Mouse (Mus musculus) gastrocnemius, postnatal 14 days (tissue): ENCODE measurements around the gene Sav1. TPM values are rescaled to one million over a fixed set of nuclear protein-coding genes. Genes with fewer than 3 reads are reported as not detected.
A peak's percentile ranks its signal among the peaks of the same experiment; 100 is the strongest.

Experiments used
- DNase-seq: peaks from one replicate; pipeline ENCODE4 v3.0.0; 2021; ENCODE audit warnings: mixed read lengths
- intact Hi-C: fragments of 180-260 bp; cut with DNase I; formaldehyde crosslinking; loops from one replicate; pipeline ENCODE4 v1.15.1; 2025; ENCODE audit warnings: low total_unique reads
- long read RNA-seq, 2 experiments: library from polyadenylated mRNA; stranded (forward); transcript quantifications; one replicate each; pipeline ENCODE4 v2.0.0; 2021
- total RNA-seq, 2 experiments: library from RNA; stranded (reverse); gene quantifications; 2 replicates each; pipeline ENCODE4 v1.2.3; 2021

The Sav1 gene
- total RNA-seq = 10 to 100 TPM; 27.9 to 31.0 TPM
- long read RNA-seq, experiment 1, transcript Sav1-201 (5 exons, 2,524 nt) = major isoform, 13 of 15 reads
- long read RNA-seq, experiment 1, partial matches to known transcripts = 0 of 15 reads
- long read RNA-seq, experiment 1, other reads (novel, unspliced or antisense) = 2 of 15 reads
- long read RNA-seq, experiment 2, transcript Sav1-201 (5 exons, 2,524 nt) = major isoform, 20 of 24 reads
- long read RNA-seq, experiment 2, partial matches to known transcripts = 0 of 24 reads
- long read RNA-seq, experiment 2, other reads (novel, unspliced or antisense) = 4 of 24 reads

- intact Hi-C loops = no loop called here
- peak; percentile 92 for DNase-seq
Observed at GRCm38 (mm10) chr12:69986786-69987497, at the start of gene Sav1. Gene Sav1 (minus strand): TSS chr12:69987002.

DNA sequence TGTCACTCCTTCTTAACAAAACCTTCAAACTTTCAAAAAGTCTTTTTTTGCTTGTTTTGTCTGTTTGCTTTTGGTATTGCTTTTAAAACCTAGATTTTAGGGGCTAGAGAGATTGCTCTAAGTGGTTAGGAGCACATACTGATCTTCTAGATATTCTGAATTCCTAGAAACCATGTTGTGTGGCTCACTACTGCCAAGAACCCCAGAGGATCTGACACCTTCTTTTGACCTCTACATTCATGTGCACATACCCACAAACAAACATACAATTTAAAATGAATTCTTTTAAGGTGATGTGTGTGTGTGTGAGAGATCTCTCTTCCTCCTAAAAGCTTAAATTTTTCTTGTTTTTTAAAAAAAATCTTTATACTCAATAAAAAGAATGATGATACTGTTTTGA, 39.4 kb upstream of the Sav1 start:
- no peak for DNase-seq
- intact Hi-C loops = no loop called here

- DNase-seq = no peak
- intact Hi-C loops = no loop called here
Observed at GRCm38 (mm10) chr12:70025431-70025830, 38.6 kb upstream of the Sav1 start.

DNA sequence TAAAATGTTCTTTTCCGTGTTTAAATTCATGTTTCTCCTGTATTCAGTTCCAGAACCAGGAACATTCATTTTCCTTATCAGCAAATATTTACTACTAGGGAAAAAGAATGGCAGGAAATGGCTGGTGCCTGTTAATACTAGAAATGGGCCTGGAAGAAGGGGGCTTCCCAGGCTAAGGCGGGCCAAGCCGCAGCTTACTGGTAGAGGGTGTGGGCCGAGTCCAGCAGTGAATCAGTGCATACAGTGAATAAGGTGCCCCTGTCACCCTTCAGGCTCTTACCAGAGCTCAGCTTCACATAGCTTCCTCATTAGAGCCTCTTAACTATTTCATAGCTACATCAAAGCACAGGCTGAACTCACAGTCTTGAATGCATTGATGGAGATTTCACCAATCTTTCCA, 36.8 kb upstream of the Sav1 start:
- DNase-seq = no peak
- intact Hi-C loops = no loop called here

DNA sequence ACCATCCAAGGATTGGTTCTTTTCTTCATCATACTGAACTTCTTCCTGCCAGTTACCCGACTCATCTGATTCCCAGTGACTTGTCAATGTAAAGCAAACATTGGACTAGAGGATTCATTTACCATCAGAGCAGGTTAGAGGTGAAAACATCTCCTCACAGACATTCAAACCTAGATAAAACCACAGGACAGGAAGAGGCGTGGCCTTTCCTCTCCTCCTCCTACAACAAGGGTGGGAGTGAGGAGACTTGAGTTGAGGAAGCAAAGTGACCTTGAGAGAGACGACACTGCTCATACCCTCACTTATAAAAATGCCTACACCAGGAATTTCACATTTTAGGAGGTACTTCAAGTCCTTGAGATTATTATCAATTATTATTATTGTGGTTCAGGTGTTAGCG, 31.4 kb upstream of the Sav1 start:
- intact Hi-C loops = no loop called here

DNA sequence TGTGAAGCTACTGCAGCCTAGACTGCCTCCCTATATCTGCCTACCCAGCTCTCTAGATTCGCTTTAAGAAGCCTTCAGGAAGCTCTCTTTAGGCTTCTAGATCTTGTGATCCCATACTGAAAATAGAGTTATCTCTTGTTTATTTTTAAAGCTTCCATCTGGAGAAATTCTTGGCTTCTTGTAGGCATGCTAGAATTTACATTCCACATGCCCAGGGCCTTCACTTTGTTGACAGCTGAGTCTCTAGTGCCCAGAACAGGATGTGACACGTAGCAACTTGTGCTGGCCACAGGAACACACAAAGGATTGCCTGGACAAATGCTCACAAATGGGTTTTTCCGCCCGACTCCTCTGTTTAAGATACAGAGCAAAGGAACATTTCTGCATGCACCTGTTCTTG, 29.1 kb upstream of the Sav1 start:
- intact Hi-C loops = no loop called here
- no peak for DNase-seq

More for the DNA sequence above, 31.4 kb upstream of the Sav1 start:
- DNase-seq = no peak

GRCm38 (mm10) chr12:70011681-70012080, 24.9 kb upstream of the Sav1 start:
- no peak for DNase-seq
- intact Hi-C loops = no loop called here

- intact Hi-C loops = no loop called here
Observed at GRCm38 (mm10) chr12:70010356-70010755, 23.6 kb upstream of the Sav1 start.

DNA sequence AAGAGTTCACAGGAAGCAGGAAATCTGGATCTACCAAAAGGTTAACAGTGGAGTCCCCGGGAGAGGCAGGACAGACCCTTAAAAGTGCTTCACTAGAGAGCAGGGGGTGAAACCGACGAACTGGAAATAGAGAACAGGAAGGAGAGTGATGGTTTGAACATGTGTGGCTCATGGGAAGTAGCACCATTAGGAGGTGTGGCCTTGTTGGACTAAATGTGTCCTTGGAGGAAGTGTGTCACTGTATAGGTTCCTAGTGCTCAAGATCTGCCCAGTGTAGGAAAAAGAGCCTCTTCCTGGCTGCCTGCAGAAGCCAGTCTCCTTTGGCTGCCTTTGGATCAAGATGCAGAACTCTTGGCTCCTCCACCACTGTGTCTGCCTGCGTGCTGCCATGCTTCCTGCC, 18.3 kb upstream of the Sav1 start:
- no peak for DNase-seq
- intact Hi-C loops = no loop called here

More at GRCm38 (mm10) chr12:70010356-70010755, 23.6 kb upstream of the Sav1 start:
- no peak for DNase-seq

DNA sequence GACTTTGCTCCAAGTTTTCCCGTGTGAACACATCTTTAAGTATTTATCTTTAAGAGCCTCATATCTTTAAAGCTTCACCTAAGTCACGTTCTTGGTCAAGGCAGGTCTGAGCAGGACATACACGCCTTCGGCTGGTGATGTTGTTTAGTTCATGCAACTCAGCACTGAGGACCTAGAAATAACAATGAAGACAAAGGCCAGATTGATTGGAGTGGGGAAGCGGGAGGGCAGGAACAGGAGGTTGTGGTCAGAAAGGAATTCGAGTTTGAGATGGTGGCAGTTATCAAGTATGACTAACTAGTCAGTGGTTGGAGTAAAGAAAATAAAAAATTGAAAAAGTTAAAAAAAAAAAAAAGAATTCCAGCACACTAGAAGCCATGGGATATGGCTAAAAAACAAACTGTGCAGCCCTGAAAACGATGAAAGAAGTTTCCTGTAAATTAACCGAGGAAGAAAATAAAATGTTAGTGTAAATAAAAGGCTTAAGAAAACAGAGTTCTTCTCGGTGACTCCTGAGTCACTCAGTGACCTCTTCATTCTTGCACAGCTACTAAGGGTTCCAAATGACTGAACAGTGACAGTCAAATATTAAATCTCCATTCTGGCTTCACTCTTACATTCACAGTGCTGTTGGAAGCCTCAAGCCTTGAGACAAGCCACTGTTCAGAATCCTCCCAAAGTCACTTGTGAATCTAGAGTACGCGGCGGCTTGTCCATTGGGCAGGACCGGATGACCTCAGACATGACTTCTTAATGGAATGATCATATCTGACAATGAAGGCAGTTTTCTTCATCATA, 11.6 kb upstream of the Sav1 start:
- intact Hi-C loops = no loop called here
- DNase-seq = no peak

DNA sequence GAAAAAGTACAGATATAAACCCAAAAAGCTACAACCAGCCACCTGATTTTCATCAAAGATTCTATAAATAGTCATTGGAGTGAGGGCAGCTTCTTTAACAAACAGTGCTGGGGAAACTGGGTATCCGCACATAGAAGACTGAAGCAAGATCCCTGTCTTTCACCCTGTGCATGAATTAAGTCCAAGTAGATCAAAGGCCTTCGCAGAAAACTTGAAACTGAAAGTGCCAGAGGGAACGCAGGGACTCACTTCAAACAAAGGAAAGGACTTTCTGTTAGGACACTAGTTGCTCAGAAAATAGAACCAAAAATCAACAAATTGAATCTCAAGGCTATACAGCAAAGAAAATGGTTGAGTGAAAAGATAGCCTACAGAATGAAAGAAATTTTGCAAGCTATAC, 8.6 kb upstream of the Sav1 start:
- no peak for DNase-seq
- intact Hi-C loops = no loop called here

- DNase-seq = peak; percentile 31
- intact Hi-C loops = no loop called here
Observed at GRCm38 (mm10) chr12:69986241-69986762, 500 bp downstream of the Sav1 start.

- intact Hi-C loops = no loop called here
- no peak for DNase-seq
Observed at GRCm38 (mm10) chr12:69985546-69985945, 1.3 kb downstream of the Sav1 start.

GRCm38 (mm10) chr12:69982874-69983273, 3.9 kb downstream of the Sav1 start:
- DNase-seq = no peak
- intact Hi-C loops = no loop called here

DNA sequence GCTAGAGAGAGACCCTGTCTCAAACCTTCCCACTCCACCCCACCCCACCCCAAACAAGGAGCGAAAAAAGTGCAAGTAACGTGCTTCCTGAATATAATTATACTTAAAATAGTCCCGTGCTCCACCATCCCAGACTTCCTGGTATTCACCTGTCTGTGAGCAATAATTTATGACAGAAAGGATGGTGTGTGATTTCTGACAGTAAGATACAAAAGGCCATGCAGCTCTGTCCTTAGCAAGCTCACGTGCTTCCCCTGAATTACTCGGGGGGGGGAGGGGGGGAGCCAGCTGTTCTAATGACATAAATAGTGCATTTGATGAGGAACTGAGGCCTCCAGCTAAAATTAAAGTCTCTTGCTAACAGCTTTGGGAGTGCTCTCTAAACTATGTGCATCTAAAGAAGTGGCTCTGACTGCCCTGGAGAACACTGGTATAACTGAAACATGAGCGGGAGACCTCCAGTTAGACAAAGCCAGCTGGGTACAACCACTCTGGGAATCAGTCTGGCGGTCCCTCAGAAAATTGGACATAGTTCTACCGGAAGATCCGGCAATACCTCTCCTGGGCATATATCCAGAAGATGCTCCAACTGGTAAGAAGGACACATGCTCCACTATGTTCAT, 9.3 kb downstream of the Sav1 start:
- DNase-seq = no peak
- intact Hi-C loops = no loop called here

DNA sequence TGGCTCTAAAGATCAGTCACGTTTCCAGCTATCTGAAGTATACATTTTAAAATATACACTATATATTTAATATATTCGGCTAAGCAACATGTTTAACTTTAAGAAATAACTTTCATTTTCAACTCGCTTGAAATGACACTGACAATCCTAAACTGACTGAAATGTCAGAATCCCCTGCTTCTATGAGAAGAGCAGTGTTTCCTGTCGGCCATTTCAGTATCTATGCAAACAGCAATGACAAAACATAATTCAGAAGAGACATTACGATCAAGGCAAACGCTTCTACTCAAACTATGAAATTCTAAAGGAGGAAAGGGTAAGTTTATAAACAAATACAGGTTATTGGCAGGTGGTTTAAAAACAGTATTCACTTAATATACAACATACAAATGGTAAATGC, 10.1 kb downstream of the Sav1 start:
- DNase-seq = no peak
- intact Hi-C loops = no loop called here

- intact Hi-C loops = no loop called here
Observed at GRCm38 (mm10) chr12:69973666-69974065, 13.1 kb downstream of the Sav1 start.

DNA sequence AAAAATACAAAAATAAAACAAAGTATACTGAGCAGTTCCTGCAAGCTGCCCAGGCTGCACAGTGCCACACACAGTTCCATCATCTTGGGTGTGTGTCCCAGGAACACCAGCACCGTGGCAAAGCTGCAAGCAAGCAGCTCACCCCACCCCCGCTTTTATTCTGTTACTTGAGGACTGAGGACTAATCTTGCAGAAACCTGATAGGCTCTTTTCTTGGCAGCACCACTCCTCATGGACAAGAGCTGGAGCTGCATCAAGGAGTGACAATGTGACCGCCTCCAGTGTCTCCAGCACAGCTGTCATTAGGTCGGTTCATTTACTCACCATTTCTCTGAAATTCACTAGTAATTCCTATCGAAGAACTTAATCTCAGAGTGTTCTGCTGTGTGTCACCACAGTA, 18.6 kb downstream of the Sav1 start:
- DNase-seq = peak; percentile 51
- intact Hi-C loops = loop anchor here (10.0 kb wide), 1 partner anchor 87 kb away; no protein-coding TSS in a partner anchor

More at GRCm38 (mm10) chr12:69973666-69974065, 13.1 kb downstream of the Sav1 start:
- DNase-seq = no peak

DNA sequence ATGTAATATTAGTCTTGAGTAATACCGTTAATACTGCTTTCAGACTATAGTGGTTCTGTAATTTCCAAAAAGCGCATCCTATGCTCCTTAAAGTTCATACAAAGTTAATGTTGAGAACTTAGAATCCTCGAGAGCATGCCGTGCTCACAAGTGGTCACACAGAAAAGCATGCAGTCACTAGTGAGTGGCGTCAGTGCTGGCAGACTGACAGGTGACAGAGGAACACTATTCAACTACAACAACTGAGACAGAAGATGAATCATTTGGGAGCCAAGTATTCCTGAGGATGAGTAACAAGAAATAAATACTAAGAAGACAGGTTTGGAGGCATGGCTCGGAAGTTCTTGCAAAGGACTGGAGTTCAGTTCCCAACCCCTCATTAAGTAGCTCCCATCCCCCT, 19.7 kb downstream of the Sav1 start:
- no peak for DNase-seq
- intact Hi-C loops = loop anchor here (10.0 kb wide), 1 partner anchor 88 kb away; no protein-coding TSS in a partner anchor

DNA sequence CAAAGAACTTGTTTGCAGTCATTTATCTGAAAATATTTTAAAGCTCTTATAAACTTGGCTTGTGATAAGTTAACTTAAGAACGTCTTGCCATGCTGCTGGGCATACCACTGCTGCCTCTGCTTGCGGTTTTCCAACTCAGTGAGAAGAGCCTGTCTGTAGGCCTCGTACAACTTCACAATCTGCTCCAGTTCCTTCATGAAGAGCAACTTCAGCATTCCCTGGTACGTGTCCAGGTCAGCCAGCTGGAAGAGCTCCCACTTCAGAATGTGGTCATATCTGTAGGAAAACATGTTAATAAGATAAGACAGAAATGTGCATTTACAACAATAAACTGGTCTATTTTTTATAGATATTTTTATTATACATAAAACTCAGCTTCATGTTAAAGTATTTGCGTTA, 20.7 kb downstream of the Sav1 start:
- intact Hi-C loops = loop anchor here (10.0 kb wide), 1 partner anchor 89 kb away; no protein-coding TSS in a partner anchor
- DNase-seq = no peak
